Mouse (Mus musculus) retina, postnatal 1 day (tissue): ENCODE measurements around the gene Nubpl.

Experiments used
- DNase-seq: peaks from one replicate; pipeline ENCODE4 v3.0.0-alpha.2; 2012

Gene Nubpl

GRCm38 (mm10) chr12:52338136-52338753 lies 240.7 kb downstream of the Nubpl start:
- no peak for DNase-seq

DNA sequence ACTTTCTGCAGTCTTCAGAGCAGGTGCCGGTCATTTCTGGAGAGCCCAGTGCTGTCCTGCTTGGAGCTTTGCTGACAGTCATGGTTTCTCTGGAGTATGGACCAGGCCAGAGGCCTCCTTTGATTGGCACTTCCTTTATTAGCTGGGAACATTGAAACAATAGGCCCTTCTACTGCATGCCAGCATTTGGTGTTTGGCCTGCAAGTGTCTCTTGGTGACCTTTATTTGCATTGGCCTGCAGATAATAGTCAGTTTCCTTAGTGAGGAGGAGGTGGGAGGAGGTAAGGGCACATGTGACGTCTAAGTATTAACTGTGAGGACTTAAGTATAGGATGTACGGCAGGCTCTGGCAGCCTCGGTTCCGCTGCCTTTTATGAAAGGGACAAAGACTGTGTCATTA lies 249.1 kb downstream of the Nubpl start:
- peak; percentile 30 for DNase-seq

DNA sequence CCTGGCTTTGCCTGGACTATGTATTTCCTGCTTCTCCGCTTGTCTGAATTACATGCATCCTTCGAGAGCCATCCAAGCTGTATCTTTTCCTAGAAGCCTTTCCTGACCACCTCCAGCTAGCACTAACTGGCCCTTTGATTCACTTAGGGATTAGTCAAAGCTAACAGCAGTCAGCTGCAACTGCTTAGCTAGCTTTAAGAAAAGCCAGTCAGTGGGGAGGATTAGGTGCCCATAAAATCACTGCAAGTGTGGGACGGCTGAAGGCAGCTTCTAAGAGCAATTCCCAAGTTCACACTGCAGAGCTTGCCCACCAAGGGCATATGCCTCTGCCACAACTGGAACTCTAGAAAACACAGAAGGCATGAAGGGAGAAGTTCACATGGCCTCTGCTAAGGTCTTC lies 252.7 kb downstream of the Nubpl start:
- peak; percentile 43 for DNase-seq

GRCm38 (mm10) chr12:52359484-52359883 lies 261.9 kb downstream of the Nubpl start:
- DNase-seq = no peak

DNA sequence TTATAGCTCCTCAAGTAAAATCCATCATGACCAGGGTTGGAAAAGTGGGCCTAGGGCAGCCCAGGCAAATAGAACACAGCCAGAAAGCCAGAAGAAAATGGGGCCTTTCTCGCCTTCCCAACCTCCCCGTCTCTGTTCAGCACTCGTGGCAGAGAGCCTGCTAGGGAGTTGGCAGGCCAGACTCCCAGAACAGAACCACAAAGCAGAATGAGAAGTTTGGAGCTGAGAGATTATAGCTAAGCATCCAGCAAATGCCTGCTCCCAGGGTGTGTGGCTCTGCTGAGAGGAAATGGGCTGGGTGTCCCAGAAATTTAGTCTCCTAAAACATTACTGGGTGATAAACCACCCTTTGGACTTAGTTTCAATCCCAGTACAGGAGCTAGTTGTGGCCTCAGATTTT lies 262.6 kb downstream of the Nubpl start:
- no peak for DNase-seq

- DNase-seq = peak; percentile 67
These were observed 263.7 kb downstream of the Nubpl start for GRCm38 (mm10) chr12:52361198-52361597.
